Mouse (Mus musculus) intestine, embryonic 16.5 days (tissue): Measurements from ENCODE around the gene Smug1. TPM values are rescaled to one million over a fixed set of nuclear protein-coding genes. Genes with fewer than 3 reads are reported as not detected.

Source experiments
- ATAC-seq: fragments of 200-750 bp; cut with Nextera tagmentation; 2 replicates; pipeline ENCODE4 v1.8.0; 2017; ENCODE audit warnings: moderate TSS enrichment, moderate library complexity
- H3K27ac ChIP-seq: fragments of 300-500 bp; sonication (generic); 2 replicates; pipeline ENCODE4 v1.5.1; 2014; ENCODE audit warnings: mild to moderate bottlenecking, low read length
- H3K27me3 ChIP-seq: fragments of 300-500 bp; sonication (generic); replicated peaks from 2 replicates; pipeline ENCODE4 v1.6.1; 2014; ENCODE audit warnings: low read length, control low read depth, mixed read lengths; ENCODE audit not compliant: control insufficient read depth, insufficient read depth
- H3K36me3 ChIP-seq: fragments of 300-500 bp; sonication (generic); 2 replicates; pipeline ENCODE4 v1.6.1; 2014; ENCODE audit warnings: low read length, control low read depth; ENCODE audit not compliant: control insufficient read depth, insufficient read depth
- H3K4me1 ChIP-seq: fragments of 300-500 bp; sonication (generic); 2 replicates; pipeline ENCODE4 v1.6.1; 2014; ENCODE audit warnings: low read length, control low read depth, mixed read lengths; ENCODE audit not compliant: control insufficient read depth, insufficient read depth
- H3K4me2 ChIP-seq: fragments of 300-500 bp; sonication (generic); 2 replicates; pipeline ENCODE4 v1.6.1; 2014; ENCODE audit warnings: low read depth, low read length, control low read depth
- H3K4me3 ChIP-seq: fragments of 300-500 bp; sonication (generic); 2 replicates; pipeline ENCODE4 v1.5.1; 2014; ENCODE audit warnings: mild to moderate bottlenecking, low read length
- H3K9ac ChIP-seq: fragments of 300-500 bp; sonication (generic); 2 replicates; pipeline ENCODE4 v1.6.1; 2014; ENCODE audit warnings: low read depth, low read length
- H3K9me3 ChIP-seq: fragments of 300-500 bp; sonication (generic); 2 replicates; pipeline ENCODE4 v1.6.1; 2016; ENCODE audit warnings: low read length, control low read depth; ENCODE audit not compliant: control insufficient read depth
- WGBS: fragments of 180-500 bp; shearing (Covaris S2); extraction: QIAGEN DNeasy Blood & Tissue Kit; methylation state at CpG from one replicate; pipeline ENCODE4 v1.1.7; 2014; 5-methylcytosine and 5-hydroxymethylcytosine counted together
- polyA plus RNA-seq: library from polyadenylated mRNA; unstranded; fragments of >200 nt; fragmentation: Nextera tagmentation; extraction: Ambion mirVana; gene quantifications from 2 replicates; pipeline ENCODE4 v1.2.1, GENCODE M21; 2015

Smug1 gene
- polyA plus RNA-seq, 1 experiment from 2014 or later, result 20.2 TPM

DNA sequence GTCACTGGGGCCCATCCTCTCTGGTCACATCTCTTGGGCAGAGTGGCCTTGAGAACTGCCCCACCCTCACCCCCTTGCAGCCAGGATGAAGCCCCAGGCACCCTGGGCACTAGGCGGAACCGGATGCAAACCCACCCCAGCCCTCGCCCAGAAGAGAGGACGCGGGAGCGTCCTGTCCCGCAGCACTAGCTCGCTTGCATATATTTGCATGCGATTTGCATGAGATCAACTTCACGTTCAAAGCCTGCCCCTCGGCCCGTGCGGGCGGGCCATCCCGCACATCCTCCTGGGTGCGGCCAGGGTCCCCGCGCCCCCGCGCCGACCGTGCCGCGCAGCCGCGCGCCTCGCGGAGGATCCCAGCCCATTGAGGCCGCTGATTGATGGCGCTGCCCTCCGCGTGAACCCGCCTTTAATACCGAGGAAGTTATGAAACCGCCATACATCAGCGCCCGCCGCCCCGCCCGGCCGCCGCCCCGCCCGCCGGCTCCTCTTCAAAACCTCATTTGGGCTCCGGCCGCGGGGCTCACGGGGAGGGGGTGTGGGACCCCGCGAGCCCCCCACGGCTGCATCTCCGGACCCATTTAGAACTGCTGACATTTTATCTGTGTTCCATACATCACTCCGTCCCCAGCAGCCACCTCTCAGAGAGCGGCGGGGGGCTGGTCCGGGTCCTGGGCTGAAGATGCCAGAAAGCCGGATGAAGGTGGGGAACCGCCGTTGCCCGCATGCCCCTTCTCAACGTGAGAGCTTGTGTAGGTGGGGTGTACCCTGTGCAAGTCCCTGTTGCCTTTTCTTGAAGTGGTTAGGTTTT, 2.1 kb upstream of the Smug1 start:
- peaks cover 66% of the 10 kb centered on the region for H3K27me3 ChIP-seq
- 1% methylated on average over 62 of the region's 63 CpGs for WGBS
- H3K4me3 ChIP-seq, result peak overlapping the region; percentile 59
- H3K4me2 ChIP-seq, result peak overlapping the region; percentile 90
- peaks cover 36% of the 10 kb centered on the region for H3K4me1 ChIP-seq
- no peaks in the 10 kb centered on the region for H3K9me3 ChIP-seq
- peak overlapping the region; percentile 25 for H3K27ac ChIP-seq
- no peaks in the 10 kb centered on the region for H3K36me3 ChIP-seq
- ATAC-seq, result peak; percentile 38
- H3K9ac ChIP-seq, result peak overlapping the region; percentile 63

DNA sequence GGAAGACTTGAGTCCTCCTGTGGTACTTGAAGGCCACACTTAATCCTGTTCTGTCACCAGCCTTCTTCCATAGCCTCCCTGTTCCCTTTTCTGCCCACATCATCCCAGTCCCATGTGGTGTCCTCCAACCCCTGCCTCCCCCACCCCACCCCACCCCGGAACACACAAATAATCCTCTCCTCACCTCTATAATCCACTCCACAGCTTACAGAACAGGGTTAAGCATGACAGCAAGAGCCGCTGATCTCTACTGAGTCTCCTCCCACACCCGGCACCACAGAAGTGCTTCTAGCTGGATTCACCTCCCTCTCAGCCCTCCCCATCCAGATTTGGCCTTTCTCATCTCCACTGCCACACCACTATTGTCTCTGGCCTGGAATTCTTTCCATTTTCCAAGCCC, 894 bp upstream of the Smug1 start:
- H3K9me3 ChIP-seq, result no peaks in the 10 kb centered on the region
- ATAC-seq, result no peak
- H3K27me3 ChIP-seq, result peaks cover 55% of the 10 kb centered on the region
- 0 out of 2 replicates have a peak overlapping the region, but pooled peaks have one; percentile 19 for H3K27ac ChIP-seq
- peaks cover 40% of the 10 kb centered on the region for H3K4me1 ChIP-seq
- H3K9ac ChIP-seq, result no peak overlapping the region
- WGBS, result 23% methylated on average over 3 of the region's 3 CpGs
- no peaks in the 10 kb centered on the region for H3K36me3 ChIP-seq
- H3K4me2 ChIP-seq, result no peak overlapping the region
- no peak overlapping the region for H3K4me3 ChIP-seq

DNA sequence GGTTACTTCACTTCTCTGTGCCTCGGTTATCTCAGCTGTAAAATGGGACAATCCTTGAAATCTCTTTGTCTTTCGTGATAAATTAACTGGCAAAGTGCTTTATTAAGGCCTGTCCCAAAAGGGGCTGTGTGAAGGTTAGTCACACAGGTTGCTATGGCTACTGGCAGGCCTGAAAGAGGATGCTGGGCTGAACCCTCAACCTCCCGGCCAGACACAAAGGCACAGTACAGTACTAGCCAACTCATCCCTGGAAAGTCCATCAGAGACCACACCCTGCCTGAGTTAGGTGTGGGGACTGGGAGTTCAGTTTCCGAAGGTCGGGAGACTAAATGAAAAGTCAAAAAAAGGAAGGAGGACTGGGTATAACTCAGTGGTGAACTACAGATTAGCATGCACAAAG, 968 bp downstream of the Smug1 start:
- Histone ChIP-seq H3K4me1 (peaks cover 38% of the 10 kb centered on the region), H3K4me2 (no peak overlapping the region), H3K9me3 (no peaks in the 10 kb centered on the region), H3K9ac (no peak overlapping the region), H3K36me3 (no peaks in the 10 kb centered on the region), H3K27me3 (peaks cover 39% of the 10 kb centered on the region), H3K27ac (no peak overlapping the region), H3K4me3 (no peak overlapping the region)
- no peak for ATAC-seq
- 48% methylated on average over 5 of the region's 5 CpGs for WGBS

DNA sequence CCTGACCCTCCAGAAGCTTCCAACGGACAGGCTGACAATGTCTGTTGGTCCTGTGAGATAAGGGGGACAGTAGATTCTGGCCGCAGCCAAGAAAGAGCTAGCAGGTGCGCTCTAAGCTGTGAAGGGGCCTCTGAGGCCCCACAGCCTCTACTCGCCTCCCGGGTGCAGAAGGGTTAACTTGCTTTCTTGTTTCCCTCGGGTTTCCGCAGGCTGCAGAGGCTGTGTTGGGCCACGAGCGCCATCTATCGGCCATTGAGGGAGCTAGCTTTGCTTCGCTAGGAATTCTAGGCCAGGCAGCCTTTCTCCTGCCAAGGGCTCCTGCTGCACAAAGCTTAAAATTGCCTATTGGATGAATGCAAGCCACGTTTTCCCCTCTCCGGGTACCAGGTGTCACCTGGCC, 1.5 kb downstream of the Smug1 start:
- H3K27ac ChIP-seq, result no peak overlapping the region
- no peak overlapping the region for H3K9ac ChIP-seq
- peaks cover 33% of the 10 kb centered on the region for H3K4me1 ChIP-seq
- no peak overlapping the region for H3K4me3 ChIP-seq
- peaks cover 34% of the 10 kb centered on the region; the same call in 1 of the 2 replicates for H3K27me3 ChIP-seq
- no peak overlapping the region for H3K4me2 ChIP-seq
- ATAC-seq, result no peak
- H3K36me3 ChIP-seq, result no peaks in the 10 kb centered on the region
- WGBS, result 1% methylated on average over 13 of the region's 13 CpGs
- H3K9me3 ChIP-seq, result no peaks in the 10 kb centered on the region

DNA sequence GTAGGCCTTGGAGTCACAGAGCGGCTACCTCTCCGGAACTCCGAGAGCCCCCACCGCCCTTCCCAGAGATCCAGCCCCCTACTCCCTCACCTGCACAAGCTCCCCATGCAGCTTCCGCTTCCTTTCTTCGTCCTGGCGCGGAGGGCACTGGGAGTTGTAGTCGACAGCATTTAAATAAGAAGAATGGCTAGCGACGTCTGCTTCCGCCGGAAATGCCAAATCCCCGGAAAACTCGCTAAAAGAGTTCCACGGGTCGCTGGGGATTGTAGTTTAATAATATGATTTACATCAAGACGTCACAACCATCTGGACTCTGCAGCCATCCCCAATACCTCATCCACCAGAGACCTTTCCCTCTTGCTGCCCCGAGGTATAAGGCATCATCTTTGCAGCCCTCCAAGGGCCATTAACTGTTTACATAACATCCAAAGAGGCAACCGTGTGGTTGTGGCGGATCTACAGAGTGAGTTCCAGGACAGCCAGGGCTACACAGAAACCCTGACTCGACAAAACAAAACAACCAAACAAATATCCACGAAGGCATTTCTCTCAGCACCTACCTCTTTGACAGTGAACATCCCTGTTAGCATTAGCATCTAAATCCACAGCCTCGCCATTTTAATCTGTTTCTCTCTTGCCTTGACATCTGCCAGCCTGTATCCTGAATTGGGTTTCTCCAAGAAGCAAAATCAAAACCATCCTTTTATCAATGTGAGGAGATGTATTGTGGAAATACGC, 3.5 kb downstream of the Smug1 start:
- Histone ChIP-seq H3K9me3 (no peaks in the 10 kb centered on the region), H3K27ac (no peak overlapping the region), H3K36me3 (no peaks in the 10 kb centered on the region), H3K4me2 (peak overlapping the region; percentile 63), H3K4me1 (peaks cover 15% of the 10 kb centered on the region), H3K9ac (peak overlapping the region; percentile 76), H3K27me3 (peaks cover 16% of the 10 kb centered on the region; the same call in 1 of the 2 replicates), H3K4me3 (peak overlapping the region; percentile 73)
- WGBS, result 9% methylated on average over 25 of the region's 25 CpGs
- ATAC-seq, result peak; percentile 89

DNA sequence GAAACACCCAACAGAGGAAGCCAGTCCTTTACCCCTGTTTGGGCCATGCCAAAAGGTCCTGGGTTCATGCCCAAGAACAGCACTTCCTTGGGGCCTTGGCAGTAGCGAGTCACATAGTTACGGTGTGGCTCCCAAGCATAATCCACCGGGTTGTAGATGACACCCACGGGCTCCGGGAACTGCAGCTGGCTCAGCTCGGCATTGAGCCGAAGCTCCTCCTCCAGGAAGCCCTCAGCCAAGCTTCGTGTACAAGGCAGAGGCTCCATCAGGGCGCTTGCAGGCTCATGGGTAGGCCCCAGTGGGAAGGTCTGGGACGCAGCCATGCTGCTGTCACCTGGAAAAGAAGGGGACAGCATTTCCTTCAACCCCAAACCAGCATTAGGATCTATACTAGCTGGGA, 9.3 kb downstream of the Smug1 start:
- Histone ChIP-seq H3K4me2 (no peak overlapping the region), H3K36me3 (peaks cover 7% of the 10 kb centered on the region; the same call in 1 of the 2 replicates), H3K9ac (no peak overlapping the region), H3K27ac (no peak overlapping the region), H3K9me3 (no peaks in the 10 kb centered on the region), H3K4me3 (no peak overlapping the region), H3K27me3 (no peaks in the 10 kb centered on the region), H3K4me1 (peaks cover 7% of the 10 kb centered on the region)
- 77% methylated on average over 10 of the region's 10 CpGs for WGBS
- no peak for ATAC-seq

DNA sequence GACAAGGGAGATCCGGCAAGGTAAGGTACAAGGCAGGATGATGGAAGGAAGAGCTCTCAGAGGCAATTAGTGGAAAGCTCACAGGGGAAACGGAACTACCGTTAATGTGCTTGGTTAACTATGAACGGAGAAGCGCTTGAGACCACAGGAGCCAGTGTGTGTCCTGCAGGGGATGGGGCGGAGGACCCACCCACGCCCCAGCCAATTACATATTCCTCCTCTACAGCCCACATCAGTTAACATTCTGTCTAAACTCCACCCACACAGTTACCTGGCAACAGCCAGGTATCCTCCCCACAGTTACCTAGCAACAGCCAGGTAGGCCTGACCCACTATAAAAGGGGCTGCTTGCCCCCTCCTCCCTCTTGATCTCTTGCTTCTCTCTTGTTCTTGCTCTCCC, 10.0 kb downstream of the Smug1 start:
- H3K4me3 ChIP-seq, result no peak overlapping the region
- H3K4me2 ChIP-seq, result no peak overlapping the region
- no peaks in the 10 kb centered on the region for H3K27me3 ChIP-seq
- 57% methylated on average over 7 of the region's 7 CpGs for WGBS
- H3K4me1 ChIP-seq, result 0 out of 2 replicates have a peak, but pooled peaks cover 3% of the 10 kb centered on the region
- H3K9me3 ChIP-seq, result no peaks in the 10 kb centered on the region
- no peak overlapping the region for H3K27ac ChIP-seq
- no peak overlapping the region for H3K9ac ChIP-seq
- ATAC-seq, result no peak
- peaks cover 7% of the 10 kb centered on the region; the same call in 1 of the 2 replicates for H3K36me3 ChIP-seq

DNA sequence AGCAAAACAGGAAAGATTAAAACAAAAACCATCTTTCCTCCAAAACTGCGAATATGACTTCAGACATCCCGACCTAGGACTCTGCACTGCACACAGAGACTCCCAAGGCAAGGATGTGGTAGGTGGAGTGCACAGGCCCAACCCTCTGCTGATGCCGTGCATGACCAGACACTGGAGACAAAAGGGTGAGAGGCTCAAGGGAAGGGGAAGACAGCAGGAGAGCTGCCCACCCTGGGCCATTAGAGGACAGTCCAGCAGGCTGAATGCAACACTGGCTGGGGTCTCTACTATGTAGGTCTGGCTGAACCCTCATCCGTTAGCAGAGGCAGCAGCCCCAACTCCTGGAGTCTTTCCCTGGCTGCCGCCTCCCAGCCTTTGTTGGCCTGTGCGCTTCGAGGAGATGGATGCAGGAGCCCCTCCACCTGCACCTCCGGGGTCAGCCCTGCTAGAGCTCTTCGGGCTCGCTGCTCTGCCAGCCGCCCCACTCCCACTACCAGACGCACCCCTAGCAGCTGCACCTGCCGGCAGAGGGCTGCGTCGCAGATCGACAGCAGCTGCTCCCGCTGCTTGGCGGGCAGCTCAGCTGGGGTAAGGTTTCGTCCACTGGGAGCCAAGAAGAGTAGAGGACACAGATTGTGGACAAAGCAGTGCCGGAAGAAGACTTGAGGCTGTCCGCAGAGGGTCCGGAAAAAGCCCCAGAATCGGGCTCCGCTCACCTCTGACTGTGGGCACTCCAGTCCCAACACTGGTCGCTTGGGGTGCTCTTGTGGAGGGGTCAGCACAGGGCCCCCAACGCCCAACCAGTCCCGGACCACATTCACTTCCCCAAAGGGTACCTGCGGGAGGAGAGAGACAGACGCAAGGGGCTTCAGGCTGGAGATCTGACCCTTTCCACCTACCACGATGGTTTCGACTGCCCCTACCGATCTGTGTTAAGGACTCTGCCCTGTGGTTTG, 11.2 kb downstream of the Smug1 start:
- Histone ChIP-seq H3K9me3 (no peaks in the 10 kb centered on the region), H3K27me3 (no peaks in the 10 kb centered on the region), H3K27ac (no peak overlapping the region), H3K4me3 (no peak overlapping the region), H3K4me2 (no peak overlapping the region), H3K4me1 (0 out of 2 replicates have a peak, but pooled peaks cover 3% of the 10 kb centered on the region), H3K36me3 (peaks cover 7% of the 10 kb centered on the region; the same call in 1 of the 2 replicates), H3K9ac (no peak overlapping the region)
- ATAC-seq, result no peak
- 51% methylated on average over 32 of the region's 32 CpGs for WGBS
